Mouse (Mus musculus) C2C12 (cell line): ENCODE results near the gene Naaladl2. TPM values are rescaled to one million over a fixed set of nuclear protein-coding genes. Genes with fewer than 3 reads are reported as not detected.

Experiments used
- H3K27me3 ChIP-seq: one replicate; pipeline ENCODE4 v1.6.1; 2011; ENCODE audit not compliant: control insufficient read depth, insufficient read depth, insufficient read length
- H3K36me3 ChIP-seq: one replicate; pipeline ENCODE4 v1.6.1; 2011; ENCODE audit not compliant: control insufficient read depth, insufficient read depth
- H3K4me3 ChIP-seq: one replicate; pipeline ENCODE4 v1.5.1; 2011; ENCODE audit warnings: mild to moderate bottlenecking, control low read depth; ENCODE audit not compliant: poor library complexity, insufficient read depth, severe bottlenecking
- H3K79me2 ChIP-seq: one replicate; pipeline ENCODE4 v1.6.1; 2011; ENCODE audit not compliant: control insufficient read depth, insufficient read depth
- H3K79me3 ChIP-seq: one replicate; pipeline ENCODE4 v1.6.1; 2011; ENCODE audit warnings: low read depth, control low read depth
- H3ac ChIP-seq: one replicate; pipeline ENCODE3; 2011; ENCODE audit warnings: low read depth; ENCODE audit not compliant: control insufficient read depth, insufficient read length
- CEBPB ChIP-seq: IDR thresholded peaks from one replicate; pipeline ENCODE4 v1.6.1; 2011; ENCODE audit warnings: low read depth, mild to moderate bottlenecking, control low read depth, moderate library complexity
- CTCF ChIP-seq: IDR thresholded peaks from one replicate; pipeline ENCODE4 v1.5.1; 2011; ENCODE audit not compliant: control insufficient read depth, insufficient read depth, insufficient read length
- FOSL1 ChIP-seq: IDR thresholded peaks from one replicate; pipeline ENCODE4 v1.8.0; 2011; ENCODE audit warnings: mild to moderate bottlenecking, low read length; ENCODE audit not compliant: poor library complexity, insufficient read depth, severe bottlenecking
- MAX ChIP-seq: IDR thresholded peaks from one replicate; pipeline ENCODE4 v1.6.1; 2011; ENCODE audit warnings: mild to moderate bottlenecking, control low read depth
- MYOD1 ChIP-seq: IDR thresholded peaks from one replicate; pipeline ENCODE4 v1.6.1; 2011; ENCODE audit warnings: low read depth; ENCODE audit not compliant: control insufficient read depth, insufficient read length
- MYOG ChIP-seq: IDR thresholded peaks from one replicate; pipeline ENCODE4 v1.6.1; 2011; ENCODE audit not compliant: control insufficient read depth, insufficient read length; ENCODE audit errors: extremely low read depth
- USF1 ChIP-seq: IDR thresholded peaks from one replicate; pipeline ENCODE4 v1.6.1; 2011; ENCODE audit warnings: low read depth, mild to moderate bottlenecking, control low read depth, moderate library complexity
- polyA plus RNA-seq: library from polyadenylated mRNA; unstranded; fragments of >200 nt; fragmentation: generic; extraction: Trizol; gene quantifications from one replicate; pipeline ENCODE4 v1.2.1, GENCODE M21; 2012; ENCODE audit warnings: missing spikeins

Naaladl2 gene
- polyA plus RNA-seq, 1 experiment: not detected

- TF ChIP-seq FOSL1: no peak
- no peak for TF ChIP-seq USF1
- no peak for TF ChIP-seq MAX
- no peak for TF ChIP-seq MYOD1
- TF ChIP-seq CTCF: no peak
- Histone ChIP-seq H3K27me3 (no peaks in the 10 kb centered on the region), H3K79me2 (no peaks in the 10 kb centered on the region)
These were observed 255.3 kb downstream of the Naaladl2 start for GRCm38 (mm10) chr3:24888801-24889200.

GRCm38 (mm10) chr3:24872254-24872653 lies 271.8 kb downstream of the Naaladl2 start:
- no peaks in the 10 kb centered on the region for H3K36me3 ChIP-seq
- H3K79me2 ChIP-seq: no peaks in the 10 kb centered on the region
- no peaks in the 10 kb centered on the region for H3K27me3 ChIP-seq
- TF ChIP-seq FOSL1 (no peak), MYOD1 (no peak), USF1 (no peak), CTCF (no peak), MAX (no peak)
- H3K4me3 ChIP-seq: no peak overlapping the region
- H3ac ChIP-seq: no peak overlapping the region
- H3K79me3 ChIP-seq: no peaks in the 10 kb centered on the region

More at GRCm38 (mm10) chr3:24888801-24889200, 255.3 kb downstream of the Naaladl2 start:
- Histone ChIP-seq H3K4me3 (no peak overlapping the region), H3K79me3 (no peaks in the 10 kb centered on the region), H3ac (no peak overlapping the region), H3K36me3 (no peaks in the 10 kb centered on the region)

- no peaks in the 10 kb centered on the region for H3K27me3 ChIP-seq
These were observed 291.1 kb downstream of the Naaladl2 start for GRCm38 (mm10) chr3:24852936-24853335.

GRCm38 (mm10) chr3:24796739-24797138 lies 347.3 kb downstream of the Naaladl2 start:
- no peak overlapping the region for H3K4me3 ChIP-seq
- H3K36me3 ChIP-seq: no peaks in the 10 kb centered on the region
- H3ac ChIP-seq: no peak overlapping the region
- no peaks in the 10 kb centered on the region for H3K79me3 ChIP-seq
- H3K27me3 ChIP-seq: no peaks in the 10 kb centered on the region
- H3K79me2 ChIP-seq: no peaks in the 10 kb centered on the region
- TF ChIP-seq CTCF (no peak), MYOG (no peak)

More at GRCm38 (mm10) chr3:24852936-24853335, 291.1 kb downstream of the Naaladl2 start:
- no peaks in the 10 kb centered on the region for H3K79me2 ChIP-seq
- no peaks in the 10 kb centered on the region for H3K36me3 ChIP-seq
- no peaks in the 10 kb centered on the region for H3K79me3 ChIP-seq
- H3K4me3 ChIP-seq: no peak overlapping the region
- no peak overlapping the region for H3ac ChIP-seq
- no peak for TF ChIP-seq MAX
- TF ChIP-seq USF1: no peak
- no peak for TF ChIP-seq CEBPB
- no peak for TF ChIP-seq CTCF
- TF ChIP-seq MYOD1: no peak
- no peak for TF ChIP-seq MYOG
- TF ChIP-seq FOSL1: no peak

GRCm38 (mm10) chr3:24787451-24788148 lies 356.5 kb downstream of the Naaladl2 start:
- Histone ChIP-seq H3K79me2 (no peaks in the 10 kb centered on the region), H3K27me3 (no peaks in the 10 kb centered on the region), H3K36me3 (no peaks in the 10 kb centered on the region), H3ac (no peak overlapping the region), H3K4me3 (no peak overlapping the region), H3K79me3 (no peaks in the 10 kb centered on the region)
- TF ChIP-seq MYOG (no peak), FOSL1 (no peak)

GRCm38 (mm10) chr3:24784108-24784507 lies 360.0 kb downstream of the Naaladl2 start:
- no peak for TF ChIP-seq MAX
- no peak for TF ChIP-seq MYOG
- no peak for TF ChIP-seq MYOD1
- TF ChIP-seq USF1: no peak
- TF ChIP-seq CEBPB: no peak
- TF ChIP-seq CTCF: no peak
- no peak for TF ChIP-seq FOSL1
- Histone ChIP-seq H3K79me2 (no peaks in the 10 kb centered on the region), H3ac (no peak overlapping the region), H3K27me3 (no peaks in the 10 kb centered on the region), H3K4me3 (no peak overlapping the region), H3K79me3 (no peaks in the 10 kb centered on the region), H3K36me3 (no peaks in the 10 kb centered on the region)
